Mouse (Mus musculus) spleen, adult 2 months (tissue): ENCODE measurements around the gene Gnat2.

Source experiments
- CTCF ChIP-seq: fragments of 200-500 bp; IDR thresholded peaks from 2 replicates; pipeline ENCODE4 v1.5.1; 2011; ENCODE audit warnings: mild to moderate bottlenecking, inconsistent platforms; ENCODE audit not compliant: insufficient read depth, insufficient read length, insufficient replicate concordance; ENCODE audit errors: extremely low read depth
- POLR2A ChIP-seq: fragments of 200-500 bp; IDR thresholded peaks from 2 replicates; pipeline ENCODE4 v1.6.1; 2011; ENCODE audit warnings: low read depth, low read length, inconsistent platforms

DNA sequence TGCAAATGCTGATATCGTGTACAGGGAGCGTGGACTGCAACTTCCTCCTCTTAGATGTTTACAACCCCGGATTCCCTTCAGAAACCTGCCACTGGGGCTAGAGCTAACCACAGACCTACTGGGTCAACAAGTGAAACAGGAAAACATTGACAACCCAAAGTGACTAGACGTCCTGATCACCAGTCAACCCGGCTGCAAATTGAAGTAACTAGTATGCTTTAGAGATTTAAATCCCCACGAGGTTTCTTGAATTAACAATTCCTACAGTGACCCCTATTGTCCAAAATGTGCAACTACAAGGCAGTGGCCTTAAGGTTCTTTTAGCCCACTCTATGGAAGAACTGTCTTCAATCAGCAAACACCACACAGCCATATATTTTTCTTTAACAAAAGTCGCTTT, 31.2 kb upstream of the Gnat2 start:
- TF ChIP-seq POLR2A, result no peak
- no peak for TF ChIP-seq CTCF
